10 mouse cellular contexts compared by ENCODE assay signal in the genomic region with DNA sequence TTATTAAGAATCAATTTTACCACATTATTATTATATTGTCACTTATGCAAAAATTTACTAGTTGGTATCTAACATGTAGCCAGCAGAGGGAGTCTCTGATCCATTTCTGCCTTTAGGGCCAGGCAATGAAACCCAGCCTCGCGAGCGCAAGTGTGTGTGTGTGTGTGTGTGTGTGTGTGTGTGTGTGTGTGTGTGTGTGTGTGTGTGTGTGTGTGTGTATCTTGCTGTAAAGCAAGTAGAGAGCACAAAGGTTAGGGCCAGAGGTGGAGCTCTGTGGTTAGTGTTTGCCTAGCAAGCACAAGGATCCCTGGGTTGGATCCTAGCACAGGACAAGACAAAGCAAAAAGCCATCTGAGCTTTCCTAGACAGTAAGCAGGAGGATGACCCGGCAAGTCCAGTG. TPM values are rescaled to one million over a fixed set of nuclear protein-coding genes. Genes with fewer than 3 reads are reported as not detected.
DNase-seq lines count a peak whose midpoint lies in the region; ATAC-seq and TF ChIP-seq lines count a peak whose summit lies in the region.
"Had no signal": no experiment of that assay in that cellular context is flagged by ENCODE, and none has a peak within 500 bp of the region (broad histone marks: within the 10 kb centered on the region; RNA-seq: fewer than 3 reads in every experiment).

No protein-coding gene starts in this region.

- TF ChIP-seq CTCF in left cerebral cortex, adult 2 months (IDR thresholded peaks at IDR 0.05) = peak; percentile 48

- H3K9me3 ChIP-seq in liver, embryonic 12.5 days (replicated peaks) = no peaks in the 10 kb centered on the region
- H3K9me3 ChIP-seq: midbrain, embryonic 12.5 days had no signal

- no peak overlapping the region for H3K4me2 ChIP-seq in liver, embryonic 12.5 days
- H3K4me2 ChIP-seq: midbrain, embryonic 12.5 days had no signal

- peaks cover 79% of the 10 kb centered on the region for H3K36me3 ChIP-seq in liver, embryonic 12.5 days

- intact Hi-C loops in left cerebral cortex, adult 2 months (cut with DNase I) = no loop called here

- DNase-seq in adrenal gland, postnatal 14 days = peak; percentile 64
- DNase-seq in adrenal gland, adult 18-20 months (ENCODE audit: low spot score in 2 of 2) = no peak
- DNase-seq in left cerebral cortex, adult 2 months (ENCODE audit: extremely low spot score in 1 of 2, low spot score in 2 of 2) = no peak
- DNase-seq in left cerebral cortex, adult 11 months (ENCODE audit: low spot score) = no peak
- no peak for DNase-seq in frontal cortex, postnatal 36 days (ENCODE audit: low spot score in 2 of 2)
- DNase-seq in thymus, postnatal 36 days = no peak

- H3K4me3 ChIP-seq in left cerebral cortex, adult 2 months = no peak overlapping the region
- no peak overlapping the region for H3K4me3 ChIP-seq in liver, embryonic 12.5 days
- H3K4me3 ChIP-seq: midbrain, embryonic 12.5 days had no signal

- WGBS in liver, embryonic 12.5 days (ENCODE audit: insufficient replicate concordance) = 71% methylated on average over 4 of the region's 4 CpGs

- no peak overlapping the region for H3K27ac ChIP-seq in left cerebral cortex, adult 2 months
- no peak overlapping the region for H3K27ac ChIP-seq in liver, embryonic 12.5 days
- H3K27ac ChIP-seq: midbrain, embryonic 12.5 days had no signal

- peak; percentile 76; the same call in 1 of the 2 replicates for ATAC-seq in common myeloid progenitor, adult 5-6 weeks (replicated peaks; ENCODE audit: low read depth, poor library complexity, severe bottlenecking)
- 0 out of 2 replicates have a peak, but pooled peaks have one; percentile 37 for ATAC-seq in liver, embryonic 12.5 days

- peaks cover 3% of the 10 kb centered on the region; the same call in 1 of the 2 replicates for H3K4me1 ChIP-seq in liver, embryonic 12.5 days
- H3K4me1 ChIP-seq: midbrain, embryonic 12.5 days had no signal

- H3K9ac ChIP-seq in liver, embryonic 12.5 days = no peak overlapping the region
- H3K9ac ChIP-seq: midbrain, embryonic 12.5 days had no signal

- no peaks in the 10 kb centered on the region for H3K27me3 ChIP-seq in liver, embryonic 12.5 days (replicated peaks)
- H3K27me3 ChIP-seq: midbrain, embryonic 12.5 days had no signal

RNA-seq across cellular contexts. Expression of a gene that starts 16.1 kb away (rescaled TPM):
- total RNA-seq in adrenal gland, postnatal 14 days (2021) = 90.5 and 92.7 TPM in 2 replicates
- 10 to 100 TPM; 70.4 to 81.2 TPM for total RNA-seq in adrenal gland, adult 18-20 months (2021)
- 10 to 100 TPM; 74.9 to 76.2 TPM for total RNA-seq in left cerebral cortex, adult 2 months (2021)
- 42.0 and 46.4 TPM in 2 replicates for total RNA-seq in common myeloid progenitor, adult 5-6 weeks (2017)
- 84.7 and 87.5 TPM in 2 replicates for polyA plus RNA-seq in liver, embryonic 12.5 days (2016; fragmentation: Nextera tagmentation; extraction: Ambion mirVana)

RNA-seq across cellular contexts. Expression of a gene that starts 22.5 kb away (rescaled TPM):
- 16.7 and 20.1 TPM in 2 replicates for total RNA-seq in adrenal gland, postnatal 14 days (2021)
- 10 to 100 TPM; 16.3 to 17.4 TPM for total RNA-seq in adrenal gland, adult 18-20 months (2021)
- total RNA-seq in left cerebral cortex, adult 2 months (2021) = 10 to 100 TPM; 11.7 to 13.2 TPM
- 12.7 and 14.1 TPM in 2 replicates for total RNA-seq in common myeloid progenitor, adult 5-6 weeks (2017)
- polyA plus RNA-seq in liver, embryonic 12.5 days (2016; fragmentation: Nextera tagmentation; extraction: Ambion mirVana) = 6.9 and 7.1 TPM in 2 replicates

RNA-seq across cellular contexts. Expression of a gene that starts 47.5 kb away (rescaled TPM):
- total RNA-seq in adrenal gland, postnatal 14 days (2021) = not detected in 2 replicates
- not detected for total RNA-seq in adrenal gland, adult 18-20 months (2021)
- total RNA-seq in left cerebral cortex, adult 2 months (2021) = not detected
- not detected in 2 replicates for total RNA-seq in common myeloid progenitor, adult 5-6 weeks (2017)
- polyA plus RNA-seq in liver, embryonic 12.5 days (2016; fragmentation: Nextera tagmentation; extraction: Ambion mirVana) = not detected in 2 replicates
- polyA plus RNA-seq: C2C12; midbrain, embryonic 12.5 days had no signal
